Mouse (Mus musculus) frontal cortex, postnatal 10 days (tissue): Measurements from ENCODE around the gene Map1b.

Source experiments
- DNase-seq, 2 experiments: peaks; one replicate each; pipeline ENCODE4 v3.0.0; 2022; ENCODE audit warnings: low spot score in 2 of 2, mixed read lengths in 1 of 2

The Map1b gene

GRCm38 (mm10) chr13:99447403-99448199 lies 68.7 kb downstream of the Map1b start:
- DNase-seq = peak in 1 of 2 experiments; percentile 40

- DNase-seq = no peak
These were observed 69.3 kb downstream of the Map1b start for GRCm38 (mm10) chr13:99447002-99447401.

- no peak for DNase-seq
These were observed 71.5 kb downstream of the Map1b start for GRCm38 (mm10) chr13:99444880-99445279.

GRCm38 (mm10) chr13:99444431-99444871 lies 71.9 kb downstream of the Map1b start:
- peak; percentile 50 to 64 for DNase-seq

GRCm38 (mm10) chr13:99443484-99444175 lies 72.7 kb downstream of the Map1b start:
- DNase-seq = no peak

- no peak for DNase-seq
These were observed 73.7 kb downstream of the Map1b start for GRCm38 (mm10) chr13:99442434-99443249.

GRCm38 (mm10) chr13:99441700-99442433 lies 74.5 kb downstream of the Map1b start:
- DNase-seq = no peak

- DNase-seq = no peak
These were observed 76.1 kb downstream of the Map1b start for GRCm38 (mm10) chr13:99440228-99440627.

GRCm38 (mm10) chr13:99439357-99439756 lies 77.0 kb downstream of the Map1b start:
- no peak for DNase-seq

- no peak for DNase-seq
These were observed 79.3 kb downstream of the Map1b start for GRCm38 (mm10) chr13:99437051-99437450.

- no peak for DNase-seq
These were observed 81.8 kb downstream of the Map1b start for GRCm38 (mm10) chr13:99434494-99434893.

- no peak for DNase-seq
These were observed 83.0 kb downstream of the Map1b start for GRCm38 (mm10) chr13:99433068-99434008.

GRCm38 (mm10) chr13:99423581-99423980 lies 92.8 kb downstream of the Map1b start:
- no peak for DNase-seq

GRCm38 (mm10) chr13:99416601-99417000 lies 99.7 kb downstream of the Map1b start:
- DNase-seq = no peak

GRCm38 (mm10) chr13:99414352-99414742 lies 102.0 kb downstream of the Map1b start:
- no peak for DNase-seq

GRCm38 (mm10) chr13:99413481-99414351 lies 102.6 kb downstream of the Map1b start:
- DNase-seq = no peak

GRCm38 (mm10) chr13:99412477-99413080 lies 103.8 kb downstream of the Map1b start:
- DNase-seq = no peak

- DNase-seq = no peak
These were observed 104.6 kb downstream of the Map1b start for GRCm38 (mm10) chr13:99411761-99412160.
